Mouse (Mus musculus) left cerebral cortex, postnatal 14 days (tissue): ENCODE results near the gene Hax1. TPM values are rescaled to one million over a fixed set of nuclear protein-coding genes. Genes with fewer than 3 reads are reported as not detected.

Source experiments
- DNase-seq, 2 experiments: peaks; one replicate each; pipeline ENCODE4 v3.0.0; 2021 to 2022; ENCODE audit warnings: low spot score in 2 of 2, mixed read lengths in 1 of 2
- intact Hi-C: fragments of 180-260 bp; cut with DNase I; formaldehyde crosslinking; loops from one replicate; pipeline ENCODE4 v1.15.1; 2025
- microRNA-seq, 2 experiments: library from miRNA; unstranded; fragments of <30 nt; microRNA quantifications; one replicate each; pipeline ENCODE4 v1.2.0; 2022
- total RNA-seq, 2 experiments: library from RNA; stranded (reverse); gene quantifications; 2 replicates each; pipeline ENCODE4 v1.2.3; 2021

The Hax1 gene
- total RNA-seq, 2 experiments from 2014 or later = 70.6 to 76.7 TPM

GRCm38 (mm10) chr3:89963221-89963763 is 35.3 kb downstream of the Hax1 start, which contains the start of gene Atp8b2:
TSS of gene Atp8b2 (minus strand) at chr3:89963508.
- peak; percentile 48 to 69 for DNase-seq
- intact Hi-C loops = loop anchor here (5.0 kb wide), 1 partner anchor 34 kb away; the partner anchor contains the start of gene Hax1

- DNase-seq = no peak
- intact Hi-C loops = loop anchor here (5.0 kb wide), 1 partner anchor 35 kb away; the partner anchor contains the start of gene Hax1
These were observed 35.8 kb downstream of the Hax1 start for GRCm38 (mm10) chr3:89962751-89963220.

- DNase-seq = peak in 1 of 2 experiments; percentile 34
- intact Hi-C loops = loop anchor here (5.0 kb wide), 1 partner anchor 35 kb away; the partner anchor contains the start of gene Hax1
These were observed 36.4 kb downstream of the Hax1 start for GRCm38 (mm10) chr3:89962059-89962750.

GRCm38 (mm10) chr3:89961436-89961835 is 37.1 kb downstream of the Hax1 start:
- intact Hi-C loops = loop anchor here (5.0 kb wide), 1 partner anchor 36 kb away; the partner anchor contains the start of gene Hax1
- no peak for DNase-seq

- DNase-seq = peak; percentile 96 to 97
- intact Hi-C loops = loop anchor here (5.0 kb wide), 1 partner anchor 37 kb away; the partner anchor contains the start of gene Hax1
These were observed 38.1 kb downstream of the Hax1 start for GRCm38 (mm10) chr3:89960469-89960868.

GRCm38 (mm10) chr3:89959435-89959834 is 39.1 kb downstream of the Hax1 start:
- intact Hi-C loops = no loop called here
- DNase-seq = peak; percentile 69 to 91

GRCm38 (mm10) chr3:89957880-89958279 is 40.7 kb downstream of the Hax1 start:
- no peak for DNase-seq
- intact Hi-C loops = no loop called here

- intact Hi-C loops = no loop called here
- DNase-seq = no peak
These were observed 42.2 kb downstream of the Hax1 start for GRCm38 (mm10) chr3:89956177-89956971.

- peak; percentile 84 to 88 for DNase-seq
These were observed 45.2 kb downstream of the Hax1 start for GRCm38 (mm10) chr3:89953420-89953819.

GRCm38 (mm10) chr3:89948655-89949054 is 49.9 kb downstream of the Hax1 start:
- intact Hi-C loops = no loop called here
- DNase-seq = peak; percentile 72 to 76

More at GRCm38 (mm10) chr3:89953420-89953819, 45.2 kb downstream of the Hax1 start:
- intact Hi-C loops = loop anchor here (5.0 kb wide), 1 partner anchor 124 kb away; no protein-coding TSS in a partner anchor

GRCm38 (mm10) chr3:89948021-89948420 is 50.6 kb downstream of the Hax1 start:
- intact Hi-C loops = no loop called here

More at GRCm38 (mm10) chr3:89948021-89948420, 50.6 kb downstream of the Hax1 start:
- no peak for DNase-seq

Small RNAs within 50 kb of the gene (microRNA-seq; reads per million reads assigned to microRNA genes)
- 0.34 to 0.53 reads per million in 2 experiments for gene Mir7669

Other genes starting within 250 kb of the Hax1 start
- gene Chrnb2, start 234.1 kb downstream of the Hax1 start, total RNA-seq = 10 to 100 TPM; 23.1 to 24.9 TPM
- gene Ube2q1, start 225.2 kb downstream of the Hax1 start, total RNA-seq = 10 to 100 TPM; 83.6 to 84.4 TPM
- 1 to 10 TPM; 3.6 to 3.7 TPM for gene She, start 167.4 kb downstream of the Hax1 start, total RNA-seq
- gene Il6ra, start 85.6 kb downstream of the Hax1 start, total RNA-seq = 1 to 10 TPM; 3.6 to 4.7 TPM
- gene Atp8b2, start 35.3 kb downstream of the Hax1 start, total RNA-seq = 10 to 100 TPM; 94.6 to 95.2 TPM
- 10 to 100 TPM; 77.2 to 78.1 TPM for gene 4933434E20Rik, start 52.9 kb upstream of the Hax1 start, total RNA-seq
- 100 to 1,000 TPM; 191 to 205 TPM for gene Ubap2l, start 53.8 kb upstream of the Hax1 start, total RNA-seq
- gene Tpm3, start 73.9 kb upstream of the Hax1 start, total RNA-seq = 100 to 1,000 TPM; 220 to 223 TPM
- under 1 TPM; 0.38 to 0.55 TPM for gene Nup210l, start 105.4 kb upstream of the Hax1 start, total RNA-seq
- 100 to 1,000 TPM; 647 to 683 TPM for gene Rps27, start 214.9 kb upstream of the Hax1 start, total RNA-seq
- gene Rab13, start 214.9 kb upstream of the Hax1 start, total RNA-seq = 1 to 10 TPM; 5.8 to 5.9 TPM
- gene Jtb, start 232.8 kb upstream of the Hax1 start, total RNA-seq = 10 to 100 TPM; 38.8 to 44.5 TPM
- gene Creb3l4, start 244.7 kb upstream of the Hax1 start, total RNA-seq = under 1 TPM in 1 of 2 experiments, not detected in 1; 0.23 TPM
- 10 to 100 TPM; 50.5 to 51.9 TPM for gene Slc39a1, start 249.4 kb upstream of the Hax1 start, total RNA-seq